Mouse (Mus musculus): Measurements from ENCODE around the gene Zbtb4.

Gene Zbtb4

GRCm38 (mm10) chr11:69801379-69801977 lies 35.8 kb downstream of the Zbtb4 start, which contains the start of gene Fgf11:
TSS of gene Fgf11 (minus strand) at chr11:69801857.
- peak; percentile 49 for DNase-seq

- DNase-seq, result peak; percentile 93
Observed at GRCm38 (mm10) chr11:69802648-69803105, 37.0 kb downstream of the Zbtb4 start.

- no peak for DNase-seq
Observed at GRCm38 (mm10) chr11:69803328-69803727, 37.6 kb downstream of the Zbtb4 start.

GRCm38 (mm10) chr11:69803786-69804651 lies 38.3 kb downstream of the Zbtb4 start:
- peak; percentile 89 for DNase-seq

GRCm38 (mm10) chr11:69804652-69804940 lies 38.9 kb downstream of the Zbtb4 start:
- DNase-seq, result peak; percentile 56

GRCm38 (mm10) chr11:69804972-69805909 lies 39.5 kb downstream of the Zbtb4 start, which contains the start of gene Tmem102:
TSS of gene Tmem102 (minus strand) at chr11:69805624.
- DNase-seq, result peak; percentile 79

- no peak for DNase-seq
Observed at GRCm38 (mm10) chr11:69806378-69806777, 40.7 kb downstream of the Zbtb4 start.

GRCm38 (mm10) chr11:69807641-69808040 lies 41.9 kb downstream of the Zbtb4 start:
- DNase-seq, result no peak

- no peak for DNase-seq
Observed at GRCm38 (mm10) chr11:69810280-69810679, 44.6 kb downstream of the Zbtb4 start.

GRCm38 (mm10) chr11:69815155-69815554 lies 49.4 kb downstream of the Zbtb4 start, which contains the start of gene Gm39566:
TSS of gene Gm39566 (minus strand) at chr11:69815298.
- DNase-seq, result peak; percentile 13

GRCm38 (mm10) chr11:69816520-69816919 lies 50.8 kb downstream of the Zbtb4 start:
- DNase-seq, result no peak

- no peak for DNase-seq
Observed at GRCm38 (mm10) chr11:69818365-69818764, 52.7 kb downstream of the Zbtb4 start, which contains the start of gene Spem2. TSS of gene Spem2 (minus strand) at chr11:69818465.

- no peak for DNase-seq
Observed at GRCm38 (mm10) chr11:69818871-69819270, 53.2 kb downstream of the Zbtb4 start.

- DNase-seq, result no peak
Observed at GRCm38 (mm10) chr11:69822080-69822479, 56.4 kb downstream of the Zbtb4 start, which contains the start of gene Spem1. TSS of gene Spem1 (minus strand) at chr11:69822180.

- no peak for DNase-seq
Observed at GRCm38 (mm10) chr11:69823456-69823855, 57.7 kb downstream of the Zbtb4 start.

- DNase-seq, result no peak
Observed at GRCm38 (mm10) chr11:69828832-69829231, 63.1 kb downstream of the Zbtb4 start.

- DNase-seq, result no peak
Observed at GRCm38 (mm10) chr11:69833554-69833953, 67.8 kb downstream of the Zbtb4 start.
